8 mouse cellular contexts compared by ENCODE assay signal in genomic region chr11:97186947-97187763, GRCm38 (mm10). TPM values are rescaled to one million over a fixed set of nuclear protein-coding genes. Genes with fewer than 3 reads are reported as not detected.
DNase-seq lines count a peak whose midpoint lies in the region; ATAC-seq and TF ChIP-seq lines count a peak whose summit lies in the region.

No protein-coding gene starts in this region.

- H3K36me3 ChIP-seq in MEL (ENCODE audit: control insufficient read depth in 1 of 2, insufficient read depth in 2 of 2, low read length in 2 of 2): peaks cover 34 to 54% of the 10 kb centered on the region in 2 experiments
- H3K36me3 ChIP-seq in lung, embryonic 16.5 days (ENCODE audit: control insufficient read depth, insufficient read depth, low read length): peaks cover 28% of the 10 kb centered on the region

- peak; percentile 99 for DNase-seq in MEL (ENCODE audit: low read depth, low spot score)
- peak; percentile 98 to 99 for DNase-seq in cerebellum, adult 2 months
- peak; percentile 94 for DNase-seq in forelimb bud, embryonic 11.5 days (ENCODE audit: low read depth, low spot score)
- peak; percentile 87 for DNase-seq in layer of hippocampus, adult 9-10 months (ENCODE audit: low spot score)
- peak; percentile 95 for DNase-seq in ovary, postnatal 10 days (ENCODE audit: low spot score)
- DNase-seq in thymus, postnatal 10 days (ENCODE audit: low spot score in 2 of 2): peak; percentile 98 to 99

- ATAC-seq in hematopoietic stem cell, adult 5-6 weeks (replicated peaks in 1 of 2; ENCODE audit: insufficient read depth in 1 of 2, low FRiP score in 2 of 2, low TSS enrichment in 1 of 2, low read depth in 1 of 2, poor library complexity in 2 of 2, severe bottlenecking in 2 of 2): peak; percentile 76
- ATAC-seq in lung, embryonic 16.5 days (ENCODE audit: low read depth): peak; percentile 79

- peak overlapping the region; percentile 88 to 90 for H3K4me3 ChIP-seq in MEL (ENCODE audit: control insufficient read depth in 1 of 2, insufficient read depth in 1 of 2, low read depth in 2 of 2, low read length in 2 of 2)
- peak overlapping the region; percentile 84 for H3K4me3 ChIP-seq in cerebellum, adult 2 months (replicated peaks; ENCODE audit: insufficient read depth, low read depth, low read length)
- H3K4me3 ChIP-seq in lung, embryonic 16.5 days (ENCODE audit: low read length): peak overlapping the region; percentile 84

- peaks cover 56% of the 10 kb centered on the region for H3K79me2 ChIP-seq in MEL (ENCODE audit: control insufficient read depth, insufficient read depth, low read length, poor library complexity)

- TF ChIP-seq EP300 in MEL (IDR thresholded peaks at IDR 0.05; ENCODE audit: low read depth in 1 of 2, low read length in 2 of 2): 0 out of 4 replicates have a peak, but pooled peaks of 1 of the 2 experiments have one; percentile 19

- no peaks in the 10 kb centered on the region for H3K9me3 ChIP-seq in MEL (replicated peaks; ENCODE audit: insufficient read depth, low read length)
- no peaks in the 10 kb centered on the region for H3K9me3 ChIP-seq in lung, embryonic 16.5 days (ENCODE audit: control insufficient read depth, low read length)

- TF ChIP-seq POLR2A in MEL (IDR thresholded peaks at IDR 0.05; ENCODE audit: control insufficient read depth in 1 of 2, insufficient read depth in 1 of 2, low read depth in 1 of 2, low read length in 2 of 2, poor library complexity in 1 of 2): peak; percentile 81 to 82
- peak; percentile 45; the same call in 1 of the 2 replicates for TF ChIP-seq POLR2A in cerebellum, adult 2 months (IDR thresholded peaks at IDR 0.05; ENCODE audit: borderline replicate concordance, insufficient read depth, low read length)

- peak overlapping the region; percentile 98 for H3K9ac ChIP-seq in MEL (ENCODE audit: control insufficient read depth, low read depth, low read length, poor library complexity, severe bottlenecking)
- H3K9ac ChIP-seq in lung, embryonic 16.5 days (ENCODE audit: low read length): peak overlapping the region; percentile 92

- peak overlapping the region; percentile 91 for H3K27ac ChIP-seq in MEL (ENCODE audit: control insufficient read depth, low read depth, low read length)
- peak overlapping the region; percentile 65; the same call in 1 of the 2 replicates for H3K27ac ChIP-seq in cerebellum, adult 2 months (ENCODE audit: insufficient read depth, low read length)
- H3K27ac ChIP-seq in lung, embryonic 16.5 days (ENCODE audit: low read length): peak overlapping the region; percentile 86

- under 1% methylated on average over 63 of the region's 74 CpGs for WGBS in cerebellum, adult 2 months
- WGBS in lung, embryonic 16.5 days: under 1% methylated on average over 44 of the region's 74 CpGs

- H3K4me2 ChIP-seq in lung, embryonic 16.5 days (ENCODE audit: low read depth, low read length): peak overlapping the region; percentile 93

- H3K27me3 ChIP-seq in MEL (ENCODE audit: control insufficient read depth in 1 of 2, insufficient read depth in 2 of 2, low read length in 2 of 2): no peaks in the 10 kb centered on the region
- H3K27me3 ChIP-seq in cerebellum, adult 2 months (ENCODE audit: control insufficient read depth, insufficient read depth, low read length): no peaks in the 10 kb centered on the region
- no peaks in the 10 kb centered on the region for H3K27me3 ChIP-seq in lung, embryonic 16.5 days (ENCODE audit: control insufficient read depth, insufficient read depth, low read depth, low read length)

- H3K4me1 ChIP-seq in MEL (ENCODE audit: control insufficient read depth in 1 of 2, insufficient read depth in 2 of 2, low read length in 2 of 2): peaks cover 5 to 19% of the 10 kb centered on the region in 2 experiments
- H3K4me1 ChIP-seq in cerebellum, adult 2 months (ENCODE audit: control insufficient read depth, insufficient read depth, low read length): no peaks in the 10 kb centered on the region
- H3K4me1 ChIP-seq in lung, embryonic 16.5 days (replicated peaks; ENCODE audit: control insufficient read depth, insufficient read depth, low read length): peaks cover 20% of the 10 kb centered on the region

- TF ChIP-seq CTCF in MEL (IDR thresholded peaks at IDR 0.05 in 2 of 3, conservative IDR thresholded peaks at IDR 0.05 in 1 of 3; ENCODE audit: control insufficient read depth in 1 of 3, insufficient read depth in 1 of 3, low read depth in 2 of 3, low read length in 3 of 3, poor library complexity in 1 of 3, severe bottlenecking in 1 of 3): no peak
- no peak for TF ChIP-seq CTCF in cerebellum, adult 2 months (IDR thresholded peaks at IDR 0.05; ENCODE audit: borderline replicate concordance, insufficient read depth, low read depth, low read length)

- no peak for TF ChIP-seq RAD21 in MEL (IDR thresholded peaks at IDR 0.05; ENCODE audit: low read depth, low read length)

TF ChIP-seq in MEL, 35 proteins besides CTCF, POLR2A, EP300 and RAD21:
- TF ChIP-seq CHD2 (IDR thresholded peaks at IDR 0.05; ENCODE audit: low read length) (peak; percentile 57), MAX (IDR thresholded peaks at IDR 0.05; ENCODE audit: low read length) (peak; percentile 95), POLR2AphosphoS5 (IDR thresholded peaks at IDR 0.05; ENCODE audit: borderline replicate concordance, low read depth, low read length) (no peak), GATA1 (IDR thresholded peaks at IDR 0.05; ENCODE audit: low read depth, low read length) (no peak), TCF12 (IDR thresholded peaks at IDR 0.05; ENCODE audit: low read depth, low read length) (no peak; the same call in none of the 2 replicates), MYC (IDR thresholded peaks at IDR 0.05; ENCODE audit: low read depth, low read length) (peak; percentile 98), ZKSCAN1 (IDR thresholded peaks at IDR 0.05; ENCODE audit: low read depth, low read length) (no peak), MAZ (IDR thresholded peaks at IDR 0.05; ENCODE audit: low read depth, low read length) (peak; percentile 99), MAFK (IDR thresholded peaks at IDR 0.05; ENCODE audit: borderline replicate concordance, low read depth, low read length) (no peak), HCFC1 (IDR thresholded peaks at IDR 0.05; ENCODE audit: low read depth, low read length) (peak; percentile 83), MEF2A (IDR thresholded peaks at IDR 0.05; ENCODE audit: extremely low read depth, insufficient replicate concordance, low read depth, low read length, poor library complexity, severe bottlenecking) (no peak), ELF1 (IDR thresholded peaks at IDR 0.05; ENCODE audit: low read depth, low read length) (peak; percentile 64), TBP (IDR thresholded peaks at IDR 0.05; ENCODE audit: low read depth, low read length) (peak; percentile 78), POLR2AphosphoS2 (IDR thresholded peaks at IDR 0.05; ENCODE audit: low read length) (no peak), SIN3A (IDR thresholded peaks at IDR 0.05; ENCODE audit: low read length) (peak; percentile 92), ZMIZ1 (IDR thresholded peaks at IDR 0.05; ENCODE audit: low read depth, low read length) (peak; percentile 86), CHD1 (IDR thresholded peaks at IDR 0.05; ENCODE audit: low read depth, low read length) (peak; percentile 43; the same call in 1 of the 2 replicates), GABPA (IDR thresholded peaks at IDR 0.05; ENCODE audit: low read depth, low read length) (no peak), JUND (IDR thresholded peaks at IDR 0.05; ENCODE audit: low read depth, low read length) (no peak), USF1 (IDR thresholded peaks at IDR 0.05; ENCODE audit: low read depth, low read length) (no peak), BHLHE40 (IDR thresholded peaks at IDR 0.05; ENCODE audit: borderline replicate concordance, low read depth, low read length) (no peak), RCOR1 (IDR thresholded peaks at IDR 0.05; ENCODE audit: low read depth, low read length) (no peak), ZC3H11A (IDR thresholded peaks at IDR 0.05; ENCODE audit: low read depth, low read length) (no peak), ETS1 (IDR thresholded peaks at IDR 0.05; ENCODE audit: low read depth, low read length) (0 out of 2 replicates have a peak, but pooled peaks have one; percentile 19), E2F4 (IDR thresholded peaks at IDR 0.05; ENCODE audit: borderline replicate concordance, low read depth, low read length) (no peak), MXI1 (IDR thresholded peaks at IDR 0.05; ENCODE audit: low read depth, low read length) (peak; percentile 99), ZNF384 (IDR thresholded peaks at IDR 0.05; ENCODE audit: low read depth, low read length) (no peak), USF2 (IDR thresholded peaks at IDR 0.05; ENCODE audit: borderline replicate concordance in 1 of 2, insufficient read depth in 1 of 2, low read depth in 1 of 2, low read length in 2 of 2) (no peak), MYB (IDR thresholded peaks at IDR 0.05; ENCODE audit: low read depth, low read length) (no peak), NRF1 (IDR thresholded peaks at IDR 0.05; ENCODE audit: insufficient read depth, low read depth, low read length, poor library complexity, severe bottlenecking) (no peak), SMC3 (IDR thresholded peaks at IDR 0.05; ENCODE audit: low read depth, low read length) (no peak), TAL1 (IDR thresholded peaks at IDR 0.05; ENCODE audit: low read length) (no peak), NELFE (IDR thresholded peaks at IDR 0.05; ENCODE audit: low read depth, low read length) (peak; percentile 59), UBTF (IDR thresholded peaks at IDR 0.05; ENCODE audit: borderline replicate concordance, insufficient read depth, low read depth, low read length) (peak; percentile 83; the same call in 1 of the 2 replicates), KAT2A (conservative IDR thresholded peaks at IDR 0.05; ENCODE audit: low read depth, low read length) (peak; percentile 55; the same call in 1 of the 2 replicates)

RNA-seq across cellular contexts. Expression of gene Kpnb1, which starts 0.5 kb away (rescaled TPM):
- total RNA-seq in MEL (2012; rRNA removed): 260 and 275 TPM in 2 replicates
- 100 to 1,000 TPM; 237 to 463 TPM for polyA plus RNA-seq in MEL (2012; ENCODE audit: insufficient read depth in 1 of 2, insufficient read length in 2 of 2, low read depth in 1 of 2, low replicate concordance in 2 of 2, missing spikeins in 1 of 2)
- 82.0 and 83.9 TPM in 2 replicates for polyA plus RNA-seq in cerebellum, adult 2 months (2012; rRNA removed)
- total RNA-seq in hematopoietic stem cell, adult 5-6 weeks (2017): 329 and 360 TPM in 2 replicates
- 39.6 and 40.4 TPM in 2 replicates for polyA plus RNA-seq in lung, embryonic 16.5 days (2015; fragmentation: Nextera tagmentation; extraction: Ambion mirVana)

RNA-seq across cellular contexts. Expression of gene Tbkbp1, which starts 35.9 kb away (rescaled TPM):
- 10.3 and 11.7 TPM in 2 replicates for total RNA-seq in MEL (2012; rRNA removed)
- 10 to 100 TPM in 1 of 2 experiments, not detected in 1; 33.5 TPM for polyA plus RNA-seq in MEL (2012; ENCODE audit: insufficient read depth in 1 of 2, insufficient read length in 2 of 2, low read depth in 1 of 2, low replicate concordance in 2 of 2, missing spikeins in 1 of 2)
- polyA plus RNA-seq in cerebellum, adult 2 months (2012; rRNA removed): 94.3 and 97.7 TPM in 2 replicates
- 6.6 and 8.1 TPM in 2 replicates for total RNA-seq in hematopoietic stem cell, adult 5-6 weeks (2017)
- 4.9 TPM in 2 replicates for polyA plus RNA-seq in lung, embryonic 16.5 days (2015; fragmentation: Nextera tagmentation; extraction: Ambion mirVana)

Comparison
In these comparisons a context has a peak if more than half of its experiments do, and no peak if none do; other contexts are left out.
1. Peak in every context shown above with its lines: DNase-seq, ATAC-seq, H3K4me3 ChIP-seq and H3K27ac ChIP-seq.